Mouse (Mus musculus) kidney, adult 2 months (tissue): ENCODE data around the gene Apod. TPM values are rescaled to one million over a fixed set of nuclear protein-coding genes. Genes with fewer than 3 reads are reported as not detected.

Experiments used
- DNase-seq: peaks from one replicate; pipeline ENCODE4 v3.0.0; 2021
- H3K27ac ChIP-seq: fragments of 200-500 bp; 2 replicates; pipeline ENCODE4 v1.5.1; 2012; ENCODE audit warnings: low read depth, low read length, control low read depth, inconsistent platforms; ENCODE audit not compliant: insufficient read depth
- H3K27me3 ChIP-seq: fragments of 200-500 bp; replicated peaks from 2 replicates; pipeline ENCODE4 v1.6.1; 2012; ENCODE audit warnings: mild to moderate bottlenecking, moderate library complexity, low read length, inconsistent platforms; ENCODE audit not compliant: control insufficient read depth, insufficient read depth
- H3K36me3 ChIP-seq: fragments of 200-500 bp; 2 replicates; pipeline ENCODE4 v1.6.1; 2012; ENCODE audit warnings: mild to moderate bottlenecking, moderate library complexity, low read length, inconsistent platforms; ENCODE audit not compliant: control insufficient read depth, insufficient read depth
- H3K4me1 ChIP-seq: fragments of 200-500 bp; 2 replicates; pipeline ENCODE4 v1.6.1; 2011; ENCODE audit warnings: low read length; ENCODE audit not compliant: control insufficient read depth, insufficient read depth
- H3K4me3 ChIP-seq: fragments of 200-500 bp; 2 replicates; pipeline ENCODE4 v1.5.1; 2011; ENCODE audit warnings: mild to moderate bottlenecking, low read depth, low read length, control low read depth; ENCODE audit not compliant: insufficient read depth
- CTCF ChIP-seq: fragments of 200-500 bp; conservative IDR thresholded peaks from 2 replicates; pipeline ENCODE4 v1.5.1; 2011; ENCODE audit warnings: low read depth, mild to moderate bottlenecking, control low read depth, low read length, moderate library complexity, mixed read lengths; ENCODE audit not compliant: insufficient read depth, insufficient read length
- POLR2A ChIP-seq: fragments of 200-500 bp; IDR thresholded peaks from one replicate; pipeline ENCODE4 v1.6.1; 2011; ENCODE audit warnings: low read depth, low read length, control low read depth
- WGBS: fragments of 180-500 bp; shearing (Covaris S2); methylation state at CpG from one replicate; pipeline ENCODE4 v1.1.7; 2018; 5-methylcytosine and 5-hydroxymethylcytosine counted together
- polyA plus RNA-seq: library from polyadenylated mRNA; depleted of rRNA; stranded (reverse); fragments of >200 nt; gene quantifications from 2 replicates; pipeline ENCODE4 v1.2.3, GENCODE M21; 2012

The Apod gene
- polyA plus RNA-seq, 1 experiment: 1.4 TPM

GRCm38 (mm10) chr16:31299960-31300353, 14.7 kb downstream of the Apod start:
- TF ChIP-seq CTCF (no peak), POLR2A (no peak)
- H3K4me1 ChIP-seq: no peaks in the 10 kb centered on the region
- H3K27ac ChIP-seq: no peak overlapping the region
- H3K27me3 ChIP-seq: no peaks in the 10 kb centered on the region
- no peak overlapping the region for H3K4me3 ChIP-seq
- no peaks in the 10 kb centered on the region for H3K36me3 ChIP-seq
- no peak for DNase-seq
- WGBS: 65% methylated on average over 3 of the region's 3 CpGs

- Histone ChIP-seq H3K27me3 (no peaks in the 10 kb centered on the region), H3K4me1 (no peaks in the 10 kb centered on the region), H3K27ac (no peak overlapping the region), H3K36me3 (no peaks in the 10 kb centered on the region), H3K4me3 (no peak overlapping the region)
- 51% methylated on average over 11 of the region's 11 CpGs for whole genome bisulfite sequencing
- TF ChIP-seq POLR2A (no peak), CTCF (no peak)
- no peak for DNase-seq
These were observed 15.2 kb downstream of the Apod start for GRCm38 (mm10) chr16:31299164-31299959.

- Histone ChIP-seq H3K4me3 (no peak overlapping the region), H3K27ac (no peak overlapping the region), H3K36me3 (no peaks in the 10 kb centered on the region), H3K4me1 (no peaks in the 10 kb centered on the region), H3K27me3 (no peaks in the 10 kb centered on the region)
- no peak for DNase-seq
- 87% methylated on average over 7 of the region's 7 CpGs for WGBS
- TF ChIP-seq CTCF: no peak
- TF ChIP-seq POLR2A: no peak
These were observed 17.5 kb downstream of the Apod start for GRCm38 (mm10) chr16:31297113-31297512.

DNA sequence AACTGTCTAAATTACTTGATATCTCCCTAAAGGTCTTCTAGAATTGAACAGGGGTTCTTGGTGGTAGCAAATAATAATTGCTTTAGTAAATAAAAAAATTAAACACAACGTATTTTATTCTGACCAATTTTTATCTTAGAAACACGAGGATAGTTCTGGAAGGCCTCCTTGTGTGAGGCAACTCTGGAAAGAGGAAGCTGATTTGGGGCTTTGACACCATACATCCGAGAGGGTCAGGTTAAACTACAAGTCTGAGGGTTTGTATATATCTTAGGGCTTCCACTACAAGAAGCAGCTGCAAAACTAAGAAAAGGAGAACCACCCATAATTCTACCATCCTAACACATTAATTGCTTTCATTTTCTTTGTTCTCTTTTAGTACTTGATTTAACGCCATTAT, 20.8 kb downstream of the Apod start:
- H3K4me1 ChIP-seq: no peaks in the 10 kb centered on the region; the same call in 1 of the 2 replicates
- no peak for DNase-seq
- no peak overlapping the region for H3K4me3 ChIP-seq
- H3K27ac ChIP-seq: no peak overlapping the region
- WGBS: 68% methylated on average over 4 of the region's 4 CpGs
- no peaks in the 10 kb centered on the region for H3K36me3 ChIP-seq
- H3K27me3 ChIP-seq: no peaks in the 10 kb centered on the region
- TF ChIP-seq POLR2A (no peak), CTCF (no peak)

- Histone ChIP-seq H3K27me3 (no peaks in the 10 kb centered on the region), H3K36me3 (no peaks in the 10 kb centered on the region), H3K4me3 (no peak overlapping the region), H3K27ac (peak overlapping the region; percentile 93), H3K4me1 (no peaks in the 10 kb centered on the region; the same call in 1 of the 2 replicates)
- no peak for TF ChIP-seq POLR2A
- TF ChIP-seq CTCF: no peak
- 70% methylated on average over 7 of the region's 7 CpGs for WGBS
- peak; percentile 76 for DNase-seq
These were observed 23.8 kb downstream of the Apod start for GRCm38 (mm10) chr16:31290751-31291365.

DNA sequence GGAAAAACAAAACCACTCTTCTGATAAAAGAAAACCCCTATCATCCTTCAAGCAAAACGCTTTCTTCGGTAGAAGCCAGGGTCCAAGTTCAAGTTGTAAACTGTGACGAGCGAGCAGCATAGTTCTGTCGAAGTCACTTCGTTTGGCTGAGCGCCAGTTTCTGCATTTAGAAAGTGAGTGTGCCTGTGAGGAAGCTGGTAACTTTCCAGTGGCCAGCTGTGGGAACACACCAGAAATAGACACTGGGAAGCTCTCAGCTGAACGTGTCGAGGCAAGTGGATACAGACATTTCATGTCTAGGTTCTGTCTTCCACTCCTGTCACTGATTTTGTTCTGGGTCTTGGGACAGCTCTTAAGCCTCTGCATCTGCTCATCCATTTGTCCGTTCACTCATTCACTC, 24.3 kb downstream of the Apod start:
- no peak for TF ChIP-seq CTCF
- TF ChIP-seq POLR2A: no peak
- no peaks in the 10 kb centered on the region; the same call in 1 of the 2 replicates for H3K4me1 ChIP-seq
- peak overlapping the region; percentile 93 for H3K27ac ChIP-seq
- no peaks in the 10 kb centered on the region for H3K27me3 ChIP-seq
- peak; percentile 96 for DNase-seq
- 9% methylated on average over 10 of the region's 10 CpGs for WGBS
- peak overlapping the region; percentile 7; the same call in 1 of the 2 replicates for H3K4me3 ChIP-seq
- H3K36me3 ChIP-seq: no peaks in the 10 kb centered on the region

DNA sequence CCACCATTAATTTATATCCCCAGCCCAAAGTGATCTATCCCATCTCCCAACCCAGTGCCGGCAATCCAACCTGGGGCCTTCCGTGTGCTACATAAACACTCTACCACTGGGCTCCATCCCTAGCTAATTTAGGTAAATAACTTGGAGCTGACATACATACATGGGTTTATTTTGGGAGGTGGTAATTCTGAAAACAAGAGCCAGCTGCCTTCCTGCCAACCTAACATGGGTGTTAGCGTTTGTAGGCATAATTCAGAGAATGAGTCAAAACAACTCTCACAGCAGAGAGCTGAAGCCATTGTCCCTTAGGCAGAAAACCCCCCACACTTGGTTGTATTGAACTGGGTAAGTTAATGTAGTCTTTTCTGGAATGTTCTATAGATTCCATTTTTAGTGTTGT, 26.9 kb downstream of the Apod start:
- no peak overlapping the region for H3K4me3 ChIP-seq
- WGBS: 86% methylated on average over 3 of the region's 3 CpGs

More for the DNA sequence above, 26.9 kb downstream of the Apod start:
- no peak overlapping the region for H3K27ac ChIP-seq
- H3K36me3 ChIP-seq: no peaks in the 10 kb centered on the region
- no peak for DNase-seq
- no peaks in the 10 kb centered on the region for H3K27me3 ChIP-seq
- no peak for TF ChIP-seq CTCF
- no peak for TF ChIP-seq POLR2A
- no peaks in the 10 kb centered on the region; the same call in 1 of the 2 replicates for H3K4me1 ChIP-seq
